Mouse (Mus musculus) E14TG2a.4 (cell line): ENCODE data around the gene Tmem198b.

ENCODE experiments used
- CTCF ChIP-seq: conservative IDR thresholded peaks from 2 replicates; pipeline ENCODE4 v1.5.1; 2014; ENCODE audit warnings: low read length
- NANOG ChIP-seq: IDR thresholded peaks from 2 replicates; pipeline ENCODE4 v1.6.1; 2014; ENCODE audit warnings: borderline replicate concordance, low read length, mixed read lengths
- POU5F1 ChIP-seq: IDR thresholded peaks from 2 replicates; pipeline ENCODE4 v1.6.1; 2014; ENCODE audit warnings: low read length, borderline replicate concordance

GRCm38 (mm10) chr10:128848426-128848825 is 44.3 kb upstream of the Tmem198b start:
- no peak for TF ChIP-seq CTCF
- no peak for TF ChIP-seq NANOG
- TF ChIP-seq POU5F1: no peak
